Mouse (Mus musculus): ENCODE measurements around the gene Wbp2nl. TPM values are rescaled to one million over a fixed set of nuclear protein-coding genes. Genes with fewer than 3 reads are reported as not detected.

Gene Wbp2nl
- total and polyA plus RNA-seq, 3 experiments: not detected

DNA sequence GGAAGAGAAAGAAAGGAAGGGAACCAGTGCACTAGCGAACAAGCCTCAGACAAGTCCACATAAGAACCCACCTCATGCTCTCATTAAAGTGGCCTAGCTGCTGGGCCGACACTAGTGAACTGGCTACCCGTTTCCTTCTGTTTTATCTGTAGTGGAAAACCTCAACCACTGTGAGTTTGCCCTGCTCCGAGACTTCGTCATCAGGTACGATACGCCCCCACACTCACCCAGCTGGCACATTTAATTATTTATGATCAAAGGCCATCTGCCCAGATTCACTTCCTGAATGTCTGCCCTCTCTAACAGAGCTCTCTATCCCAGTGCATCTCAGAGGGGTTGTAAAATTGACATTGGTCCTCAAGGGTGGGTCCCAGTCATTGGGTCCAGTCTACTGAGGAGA, 8.5 kb upstream of the Wbp2nl start:
- DNase-seq (ENCODE audit: low read depth, low spot score): no peak
- H3K79me2 ChIP-seq (ENCODE audit: control insufficient read depth, insufficient read depth, low read length, poor library complexity): no peaks in the 10 kb centered on the region
- H3K27me3 ChIP-seq (ENCODE audit: control insufficient read depth in 1 of 2, insufficient read depth in 2 of 2, low read length in 2 of 2): peaks cover 7 to 12% of the 10 kb centered on the region in 2 experiments
- peaks cover 0 to 3% of the 10 kb centered on the region in 2 experiments; a peak in 1 of 4 replicates for H3K4me1 ChIP-seq (ENCODE audit: control insufficient read depth in 1 of 2, insufficient read depth in 2 of 2, low read length in 2 of 2)
- no peak overlapping the region for H3K4me3 ChIP-seq (ENCODE audit: control insufficient read depth in 1 of 2, insufficient read depth in 1 of 2, low read depth in 2 of 2, low read length in 2 of 2)
- no peak overlapping the region for H3K27ac ChIP-seq (ENCODE audit: control insufficient read depth, low read depth, low read length)
- no peaks in the 10 kb centered on the region for H3K9me3 ChIP-seq (replicated peaks; ENCODE audit: insufficient read depth, low read length)
- no peak overlapping the region for H3K9ac ChIP-seq (ENCODE audit: control insufficient read depth, low read depth, low read length, poor library complexity, severe bottlenecking)
- H3K36me3 ChIP-seq (ENCODE audit: control insufficient read depth in 1 of 2, insufficient read depth in 2 of 2, low read length in 2 of 2): no peaks in the 10 kb centered on the region
- TF ChIP-seq MEF2A (IDR thresholded peaks at IDR 0.05; ENCODE audit: extremely low read depth, insufficient replicate concordance, low read depth, low read length, poor library complexity, severe bottlenecking) (no peak), EP300 (IDR thresholded peaks at IDR 0.05; ENCODE audit: low read depth in 1 of 2, low read length in 2 of 2) (no peak), TBP (IDR thresholded peaks at IDR 0.05; ENCODE audit: low read depth, low read length) (no peak), TAL1 (IDR thresholded peaks at IDR 0.05; ENCODE audit: low read length) (no peak), MAFK (IDR thresholded peaks at IDR 0.05; ENCODE audit: borderline replicate concordance, low read depth, low read length) (no peak), GATA1 (IDR thresholded peaks at IDR 0.05; ENCODE audit: low read depth, low read length) (no peak), ELF1 (IDR thresholded peaks at IDR 0.05; ENCODE audit: low read depth, low read length) (no peak), NELFE (IDR thresholded peaks at IDR 0.05; ENCODE audit: low read depth, low read length) (no peak), MYB (IDR thresholded peaks at IDR 0.05; ENCODE audit: low read depth, low read length) (no peak), UBTF (IDR thresholded peaks at IDR 0.05; ENCODE audit: borderline replicate concordance, insufficient read depth, low read depth, low read length) (no peak), CHD1 (IDR thresholded peaks at IDR 0.05; ENCODE audit: low read depth, low read length) (no peak), ZMIZ1 (IDR thresholded peaks at IDR 0.05; ENCODE audit: low read depth, low read length) (no peak), GABPA (IDR thresholded peaks at IDR 0.05; ENCODE audit: low read depth, low read length) (no peak), USF2 (IDR thresholded peaks at IDR 0.05; ENCODE audit: borderline replicate concordance in 1 of 2, insufficient read depth in 1 of 2, low read depth in 1 of 2, low read length in 2 of 2) (no peak), POLR2A (IDR thresholded peaks at IDR 0.05; ENCODE audit: control insufficient read depth in 1 of 2, insufficient read depth in 1 of 2, low read depth in 1 of 2, low read length in 2 of 2, poor library complexity in 1 of 2) (no peak), NRF1 (IDR thresholded peaks at IDR 0.05; ENCODE audit: insufficient read depth, low read depth, low read length, poor library complexity, severe bottlenecking) (no peak), POLR2AphosphoS2 (IDR thresholded peaks at IDR 0.05; ENCODE audit: low read length) (no peak)

DNA sequence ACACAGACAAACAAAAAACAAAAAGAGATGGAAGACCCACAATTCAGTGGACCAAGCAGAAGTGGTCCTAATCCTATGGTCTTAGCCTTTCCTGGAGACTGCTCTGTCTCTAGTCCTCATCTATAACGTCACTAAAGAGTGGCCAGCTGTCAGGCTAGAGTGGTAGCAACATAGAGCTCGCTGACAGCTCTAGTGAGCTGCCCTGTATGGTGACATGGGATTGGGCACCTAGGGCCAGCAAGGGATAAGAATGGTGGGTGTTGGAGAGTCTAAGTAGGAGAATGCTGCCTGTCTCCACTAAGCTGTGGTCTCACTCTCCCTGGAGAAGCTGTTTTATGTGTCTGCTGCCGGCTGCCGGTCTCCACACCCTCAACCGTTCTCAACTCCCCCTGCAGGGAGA, 5.9 kb upstream of the Wbp2nl start:
- H3K36me3 ChIP-seq (ENCODE audit: control insufficient read depth in 1 of 2, insufficient read depth in 2 of 2, low read length in 2 of 2): no peaks in the 10 kb centered on the region
- H3K9ac ChIP-seq (ENCODE audit: control insufficient read depth, low read depth, low read length, poor library complexity, severe bottlenecking): no peak overlapping the region
- no peak for DNase-seq (ENCODE audit: low read depth, low spot score)
- no peaks in the 10 kb centered on the region for H3K79me2 ChIP-seq (ENCODE audit: control insufficient read depth, insufficient read depth, low read length, poor library complexity)
- H3K27me3 ChIP-seq (ENCODE audit: control insufficient read depth in 1 of 2, insufficient read depth in 2 of 2, low read length in 2 of 2): peaks cover 7 to 10% of the 10 kb centered on the region in 2 experiments
- H3K27ac ChIP-seq (ENCODE audit: control insufficient read depth, low read depth, low read length): no peak overlapping the region
- no peak overlapping the region for H3K4me3 ChIP-seq (ENCODE audit: control insufficient read depth in 1 of 2, insufficient read depth in 1 of 2, low read depth in 2 of 2, low read length in 2 of 2)
- no peaks in the 10 kb centered on the region for H3K4me1 ChIP-seq (ENCODE audit: control insufficient read depth in 1 of 2, insufficient read depth in 2 of 2, low read length in 2 of 2)
- TF ChIP-seq NELFE (IDR thresholded peaks at IDR 0.05; ENCODE audit: low read depth, low read length) (no peak), ELF1 (IDR thresholded peaks at IDR 0.05; ENCODE audit: low read depth, low read length) (no peak), MAX (IDR thresholded peaks at IDR 0.05; ENCODE audit: low read length) (no peak), HCFC1 (IDR thresholded peaks at IDR 0.05; ENCODE audit: low read depth, low read length) (no peak), POLR2AphosphoS2 (IDR thresholded peaks at IDR 0.05; ENCODE audit: low read length) (no peak), E2F4 (IDR thresholded peaks at IDR 0.05; ENCODE audit: borderline replicate concordance, low read depth, low read length) (no peak)
- no peaks in the 10 kb centered on the region for H3K9me3 ChIP-seq (replicated peaks; ENCODE audit: insufficient read depth, low read length)
